Mouse (Mus musculus) stomach, postnatal 0 days (tissue): ENCODE results near the gene Actn3.

Source experiments
- CTCF ChIP-seq: IDR thresholded peaks from 2 replicates; pipeline ENCODE4 v1.5.1; 2016; ENCODE audit warnings: antibody characterized with exemption, low read depth, mild to moderate bottlenecking, moderate library complexity
- EP300 ChIP-seq: optimal IDR thresholded peaks from 2 replicates; pipeline ENCODE3; 2016; ENCODE audit warnings: antibody characterized with exemption

- TF ChIP-seq CTCF, result no peak
- TF ChIP-seq EP300, result no peak
Observed at GRCm38 (mm10) chr19:4899888-4900287, 22.2 kb upstream of the Actn3 start.
